ENCODE assay signal across 8 mouse cellular contexts in genomic region chr12:45067047-45067685, GRCm38 (mm10). TPM values are rescaled to one million over a fixed set of nuclear protein-coding genes. Genes with fewer than 3 reads are reported as not detected.
DNase-seq lines count a peak whose midpoint lies in the region; ATAC-seq and TF ChIP-seq lines count a peak whose summit lies in the region.

No protein-coding gene starts in this region.

- H3K4me1 ChIP-seq in heart, adult 2 months (ENCODE audit: control insufficient read depth, insufficient read depth, low read length): peaks cover 5% of the 10 kb centered on the region
- H3K4me1 ChIP-seq in forebrain, embryonic 14.5 days (ENCODE audit: control insufficient read depth, insufficient read depth, low read length): 0 out of 2 replicates have a peak, but pooled peaks cover 2% of the 10 kb centered on the region
- peaks cover 26% of the 10 kb centered on the region for H3K4me1 ChIP-seq in kidney, embryonic 16.5 days (ENCODE audit: insufficient read depth, low read length)
- H3K4me1 ChIP-seq in neural tube, embryonic 12.5 days: no peaks in the 10 kb centered on the region

- no peaks in the 10 kb centered on the region for H3K9me3 ChIP-seq in forebrain, embryonic 14.5 days (replicated peaks; ENCODE audit: control insufficient read depth, low read length)
- no peaks in the 10 kb centered on the region for H3K9me3 ChIP-seq in kidney, embryonic 16.5 days (ENCODE audit: low read length)
- no peaks in the 10 kb centered on the region for H3K9me3 ChIP-seq in neural tube, embryonic 12.5 days

- H3K4me2 ChIP-seq in forebrain, embryonic 14.5 days (ENCODE audit: low read length): peak overlapping the region; percentile 27
- H3K4me2 ChIP-seq in kidney, embryonic 16.5 days (replicated peaks; ENCODE audit: low read depth, low read length): peak overlapping the region; percentile 39
- peak overlapping the region; percentile 27 for H3K4me2 ChIP-seq in neural tube, embryonic 12.5 days (replicated peaks)

- no peak overlapping the region for H3K9ac ChIP-seq in heart, adult 2 months (ENCODE audit: low read depth, low read length)
- H3K9ac ChIP-seq in forebrain, embryonic 14.5 days (ENCODE audit: low read length): 0 out of 2 replicates have a peak overlapping the region, but pooled peaks have one; percentile 25
- H3K9ac ChIP-seq in kidney, embryonic 16.5 days (replicated peaks; ENCODE audit: low read length): 0 out of 2 replicates have a peak overlapping the region, but pooled peaks have one; percentile 1
- H3K9ac ChIP-seq in neural tube, embryonic 12.5 days: no peak overlapping the region

- TF ChIP-seq POLR2A in heart, adult 2 months (IDR thresholded peaks at IDR 0.05; ENCODE audit: insufficient read depth, low read depth, low read length): no peak

- peak in 1 of 2 experiments; percentile 40 for DNase-seq in heart, adult 2 months
- DNase-seq in heart, postnatal 25 days (ENCODE audit: low spot score): no peak
- peak; percentile 69 for DNase-seq in forebrain, embryonic 14.5 days (ENCODE audit: low spot score)
- DNase-seq in c-Kit-positive CD71-positive TER-119-positive erythroid progenitor cells, embryonic 14.5 days (ENCODE audit: low spot score): no peak
- no peak for DNase-seq in Muller cell, postnatal 12 days (ENCODE audit: inconsistent ontology term)

- peak overlapping the region; percentile 29 for H3K27ac ChIP-seq in heart, adult 2 months
- no peak overlapping the region for H3K27ac ChIP-seq in forebrain, embryonic 14.5 days (ENCODE audit: low read depth, low read length)
- no peak overlapping the region; the same call in 1 of the 2 replicates for H3K27ac ChIP-seq in kidney, embryonic 16.5 days (ENCODE audit: low read length)
- no peak overlapping the region for H3K27ac ChIP-seq in neural tube, embryonic 12.5 days

- intact Hi-C loops in heart, adult 2 months (cut with DNase I): no loop called here
- intact Hi-C loops in heart, postnatal 25 days (cut with DNase I): no loop called here

- no peak overlapping the region for H3K4me3 ChIP-seq in heart, adult 2 months
- no peak overlapping the region for H3K4me3 ChIP-seq in forebrain, embryonic 14.5 days (ENCODE audit: low read depth, low read length)
- 0 out of 2 replicates have a peak overlapping the region, but pooled peaks have one; percentile 13 for H3K4me3 ChIP-seq in kidney, embryonic 16.5 days (ENCODE audit: low read length)
- H3K4me3 ChIP-seq in neural tube, embryonic 12.5 days: no peak overlapping the region

- no peak for TF ChIP-seq EP300 in heart, adult 2 months (IDR thresholded peaks at IDR 0.05; ENCODE audit: insufficient read depth, low read depth, low read length)

- ATAC-seq in forebrain, embryonic 14.5 days: peak; percentile 83
- peak; percentile 46 for ATAC-seq in kidney, embryonic 16.5 days (ENCODE audit: low FRiP score, low TSS enrichment)
- peak; percentile 12; the same call in 1 of the 2 replicates for ATAC-seq in neural tube, embryonic 12.5 days (ENCODE audit: low FRiP score, low read depth)
- ATAC-seq in megakaryocyte, adult 5-6 weeks (ENCODE audit: poor library complexity, severe bottlenecking): no peak

- TF ChIP-seq CTCF in heart, adult 2 months (IDR thresholded peaks at IDR 0.05): no peak

- 28% methylated on average over 11 of the region's 11 CpGs for WGBS in heart, adult 2 months
- WGBS in forebrain, embryonic 14.5 days: 25% methylated on average over 11 of the region's 11 CpGs
- 22% methylated on average over 11 of the region's 11 CpGs for WGBS in kidney, embryonic 16.5 days
- 35% methylated on average over 11 of the region's 11 CpGs for WGBS in neural tube, embryonic 12.5 days

- H3K27me3 ChIP-seq in heart, adult 2 months (ENCODE audit: control insufficient read depth, insufficient read depth, low read length): no peaks in the 10 kb centered on the region
- no peaks in the 10 kb centered on the region for H3K27me3 ChIP-seq in forebrain, embryonic 14.5 days (replicated peaks; ENCODE audit: control insufficient read depth, insufficient read depth, low read length)
- H3K27me3 ChIP-seq in kidney, embryonic 16.5 days (ENCODE audit: insufficient read depth, low read length): no peaks in the 10 kb centered on the region
- 0 out of 2 replicates have a peak, but pooled peaks cover 3% of the 10 kb centered on the region for H3K27me3 ChIP-seq in neural tube, embryonic 12.5 days (replicated peaks)

- no peaks in the 10 kb centered on the region for H3K79me2 ChIP-seq in heart, adult 2 months (replicated peaks; ENCODE audit: control insufficient read depth, insufficient read depth, low read length)

- H3K36me3 ChIP-seq in heart, adult 2 months (ENCODE audit: control insufficient read depth, insufficient read depth, low read length): no peaks in the 10 kb centered on the region
- no peaks in the 10 kb centered on the region for H3K36me3 ChIP-seq in forebrain, embryonic 14.5 days (ENCODE audit: control insufficient read depth, insufficient read depth, low read length)
- no peaks in the 10 kb centered on the region for H3K36me3 ChIP-seq in kidney, embryonic 16.5 days (ENCODE audit: insufficient read depth, low read length)
- no peaks in the 10 kb centered on the region for H3K36me3 ChIP-seq in neural tube, embryonic 12.5 days

RNA-seq across cellular contexts. Expression of gene Stxbp6, which starts 7.3 kb away (rescaled TPM):
- 1 to 10 TPM; 5.1 to 9.2 TPM for total RNA-seq in heart, adult 2 months (2021)
- 7.9 and 17.3 TPM in 2 replicates for polyA plus RNA-seq in heart, adult 2 months (2012; rRNA removed)
- 10 to 100 TPM in 1 of 2 experiments, 1 to 10 TPM in 1; 9.3 to 16.5 TPM for total RNA-seq in heart, postnatal 25 days (2021)
- polyA plus RNA-seq in forebrain, embryonic 14.5 days (2014; fragmentation: Nextera tagmentation; extraction: Ambion mirVana): 6.9 and 9.0 TPM in 2 replicates
- 29.1 and 35.6 TPM in 2 replicates for polyA plus RNA-seq in kidney, embryonic 16.5 days (2015; fragmentation: Nextera tagmentation; extraction: Ambion mirVana)
- polyA plus RNA-seq in neural tube, embryonic 12.5 days (2016; fragmentation: Nextera tagmentation; extraction: Ambion mirVana): 9.4 and 10.9 TPM in 2 replicates
- 43.0 and 54.7 TPM in 2 replicates for total RNA-seq in megakaryocyte, adult 5-6 weeks (2015)
- 53.3 and 56.1 TPM in 2 replicates for total RNA-seq in megakaryocyte, adult 5-6 weeks (2017)

Comparison
In these comparisons a context has a peak if more than half of its experiments do, and no peak if none do; other contexts are left out.
1. H3K9ac ChIP-seq: peak in forebrain, embryonic 14.5 days (single experiment) and kidney, embryonic 16.5 days (single experiment); none in heart, adult 2 months (single experiment) and neural tube, embryonic 12.5 days (single experiment).
2. Peak in every context shown above with its lines, with median percentiles within 50 percentile points of each other: H3K4me2 ChIP-seq.